Mouse (Mus musculus) hindbrain, embryonic 13.5 days (tissue): ENCODE measurements around the gene Bet1l. TPM values are rescaled to one million over a fixed set of nuclear protein-coding genes. Genes with fewer than 3 reads are reported as not detected.

Experiments used
- ATAC-seq: fragments of 200-750 bp; cut with Nextera tagmentation; 2 replicates; pipeline ENCODE4 v1.8.0; 2017; ENCODE audit warnings: moderate TSS enrichment; ENCODE audit not compliant: low FRiP score
- H3K27ac ChIP-seq: fragments of 300-500 bp; sonication (generic); 2 replicates; pipeline ENCODE4 v1.5.1; 2015; ENCODE audit warnings: inconsistent platforms, mild to moderate bottlenecking, moderate library complexity
- H3K27me3 ChIP-seq: fragments of 300-500 bp; sonication (generic); 2 replicates; pipeline ENCODE4 v1.6.1; 2015; ENCODE audit warnings: mild to moderate bottlenecking, inconsistent platforms
- H3K36me3 ChIP-seq: fragments of 300-500 bp; sonication (generic); 2 replicates; pipeline ENCODE4 v1.6.1; 2015; ENCODE audit warnings: mild to moderate bottlenecking, inconsistent platforms
- H3K4me1 ChIP-seq: fragments of 300-500 bp; sonication (generic); replicated peaks from 2 replicates; pipeline ENCODE4 v1.6.1; 2015; ENCODE audit warnings: inconsistent platforms
- H3K4me2 ChIP-seq: fragments of 300-500 bp; sonication (generic); 2 replicates; pipeline ENCODE4 v1.6.1; 2015; ENCODE audit warnings: inconsistent platforms, mild to moderate bottlenecking, moderate library complexity
- H3K4me3 ChIP-seq: fragments of 300-500 bp; sonication (generic); 2 replicates; pipeline ENCODE4 v1.5.1; 2015; ENCODE audit warnings: mild to moderate bottlenecking, inconsistent platforms
- H3K9ac ChIP-seq: fragments of 300-500 bp; sonication (generic); 2 replicates; pipeline ENCODE4 v1.6.1; 2015; ENCODE audit warnings: mild to moderate bottlenecking, inconsistent platforms
- H3K9me3 ChIP-seq: fragments of 300-500 bp; sonication (generic); 2 replicates; pipeline ENCODE4 v1.6.1; 2016; ENCODE audit warnings: inconsistent platforms
- WGBS: fragments of 180-500 bp; shearing (Covaris S2); methylation state at CpG from one replicate; pipeline ENCODE4 v1.1.7; 2015; 5-methylcytosine and 5-hydroxymethylcytosine counted together
- polyA plus RNA-seq: library from polyadenylated mRNA; unstranded; fragments of >200 nt; fragmentation: Nextera tagmentation; extraction: Ambion mirVana; gene quantifications from 2 replicates; pipeline ENCODE4 v1.2.1, GENCODE M21; 2015

The Bet1l gene
- polyA plus RNA-seq, 1 experiment from 2014 or later, result 44.0 TPM

DNA sequence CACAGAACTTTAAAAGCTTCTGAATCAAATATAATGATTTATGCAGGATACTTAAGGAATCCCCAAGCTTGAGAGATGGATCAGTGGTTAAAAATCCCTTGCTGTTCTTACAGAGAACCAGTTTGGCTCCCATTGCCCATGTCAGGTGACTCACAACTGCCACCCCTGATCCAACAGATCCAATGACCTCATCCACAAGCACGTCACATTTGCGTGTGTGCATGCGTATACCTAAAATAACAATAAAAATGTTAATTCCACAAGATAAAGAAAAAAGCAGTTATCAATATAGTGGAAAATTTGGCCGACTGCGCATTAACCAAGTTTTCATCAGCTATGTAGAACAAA lies 36.1 kb downstream of the Bet1l start:
- H3K9me3 ChIP-seq, result no peaks in the 10 kb centered on the region
- H3K27ac ChIP-seq, result peak overlapping the region; percentile 93
- peaks cover 10% of the 10 kb centered on the region for H3K36me3 ChIP-seq
- 41% methylated on average over 5 of the region's 5 CpGs for WGBS
- peak overlapping the region; percentile 80 for H3K9ac ChIP-seq
- H3K4me3 ChIP-seq, result peak overlapping the region; percentile 58
- peaks cover 24% of the 10 kb centered on the region for H3K4me1 ChIP-seq
- H3K27me3 ChIP-seq, result 0 out of 2 replicates have a peak, but pooled peaks cover 2% of the 10 kb centered on the region
- ATAC-seq, result peak; percentile 36; the same call in 1 of the 2 replicates
- peak overlapping the region; percentile 60 for H3K4me2 ChIP-seq

DNA sequence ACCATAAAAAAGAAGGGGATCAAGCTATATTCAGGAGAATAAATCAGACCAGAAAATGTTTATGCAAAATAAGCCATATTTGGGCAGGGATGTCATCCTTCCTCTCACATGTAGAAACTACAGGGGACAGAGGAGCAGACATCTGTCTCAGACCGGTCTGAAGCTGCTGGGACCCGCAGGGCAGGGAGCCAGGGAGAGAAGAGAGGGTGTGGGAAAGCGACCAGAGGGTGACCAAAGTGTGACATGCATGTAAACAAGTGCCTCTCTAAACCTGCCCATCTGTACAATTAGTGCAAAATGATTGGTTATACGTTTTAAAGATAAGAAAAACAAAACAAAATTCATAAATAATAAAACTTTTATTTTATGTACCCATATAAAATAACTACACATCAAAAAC lies 37.2 kb downstream of the Bet1l start:
- 50% methylated on average over 4 of the region's 4 CpGs for WGBS
- ATAC-seq, result no peak
- H3K27ac ChIP-seq, result no peak overlapping the region

DNA sequence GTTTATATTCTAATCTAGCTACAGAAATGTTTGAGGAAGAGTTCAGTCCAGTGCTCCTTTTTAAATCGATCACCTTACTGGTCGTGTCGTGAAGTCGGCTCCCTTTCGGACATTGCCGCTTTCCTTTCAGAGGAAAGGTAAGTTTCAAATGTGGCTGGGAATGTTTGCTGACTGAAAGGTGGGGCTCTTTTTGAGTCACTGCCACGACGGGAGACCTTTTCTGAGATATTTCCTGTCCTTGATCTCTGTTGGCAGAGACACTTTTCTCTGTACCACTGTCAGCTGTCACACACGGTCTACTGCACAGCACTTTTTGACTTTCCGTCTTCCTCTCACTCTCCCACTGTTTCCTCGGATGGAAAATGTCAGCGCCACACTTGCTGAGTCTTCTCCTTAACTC lies 44.5 kb downstream of the Bet1l start:
- Histone ChIP-seq H3K27ac (no peak overlapping the region), H3K9ac (no peak overlapping the region), H3K4me2 (no peak overlapping the region), H3K4me3 (no peak overlapping the region), H3K4me1 (peaks cover 8% of the 10 kb centered on the region; the same call in 1 of the 2 replicates), H3K27me3 (no peaks in the 10 kb centered on the region), H3K36me3 (peaks cover 39% of the 10 kb centered on the region), H3K9me3 (no peaks in the 10 kb centered on the region)
- ATAC-seq, result no peak
- 94% methylated on average over 12 of the region's 12 CpGs for WGBS

More for the DNA sequence above, 37.2 kb downstream of the Bet1l start:
- Histone ChIP-seq H3K27me3 (0 out of 2 replicates have a peak, but pooled peaks cover 2% of the 10 kb centered on the region), H3K9me3 (no peaks in the 10 kb centered on the region), H3K36me3 (peaks cover 10% of the 10 kb centered on the region), H3K4me2 (peak overlapping the region; percentile 40), H3K4me1 (peaks cover 24% of the 10 kb centered on the region), H3K4me3 (no peak overlapping the region), H3K9ac (peak overlapping the region; percentile 51; the same call in 1 of the 2 replicates)

DNA sequence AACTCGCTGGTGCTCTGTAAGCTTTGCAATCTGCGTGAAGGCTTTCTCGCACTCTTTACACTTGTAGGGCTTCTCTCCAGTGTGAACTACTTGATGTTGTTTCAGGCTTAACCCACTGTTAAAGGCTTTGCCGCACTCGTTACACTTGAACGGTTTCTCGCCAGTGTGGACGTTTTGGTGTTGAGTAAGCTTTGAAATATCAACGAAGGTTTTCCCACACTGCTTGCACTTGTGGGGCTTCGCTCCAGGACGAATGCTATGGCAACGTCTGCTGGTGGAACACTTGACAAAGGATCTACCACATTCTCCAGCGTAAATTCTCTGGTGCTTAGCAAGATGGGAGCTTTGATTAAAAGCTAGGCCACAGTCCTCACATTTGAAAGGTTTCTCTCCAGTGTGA lies 45.7 kb downstream of the Bet1l start:
- no peak overlapping the region for H3K4me3 ChIP-seq
- no peaks in the 10 kb centered on the region for H3K27me3 ChIP-seq
- no peak overlapping the region for H3K4me2 ChIP-seq
- H3K9ac ChIP-seq, result no peak overlapping the region
- no peaks in the 10 kb centered on the region for H3K4me1 ChIP-seq
- ATAC-seq, result peak; percentile 36; the same call in 1 of the 2 replicates
- no peak overlapping the region for H3K27ac ChIP-seq
- H3K9me3 ChIP-seq, result no peaks in the 10 kb centered on the region
- peaks cover 46% of the 10 kb centered on the region for H3K36me3 ChIP-seq
- 82% methylated on average over 13 of the region's 13 CpGs for WGBS

DNA sequence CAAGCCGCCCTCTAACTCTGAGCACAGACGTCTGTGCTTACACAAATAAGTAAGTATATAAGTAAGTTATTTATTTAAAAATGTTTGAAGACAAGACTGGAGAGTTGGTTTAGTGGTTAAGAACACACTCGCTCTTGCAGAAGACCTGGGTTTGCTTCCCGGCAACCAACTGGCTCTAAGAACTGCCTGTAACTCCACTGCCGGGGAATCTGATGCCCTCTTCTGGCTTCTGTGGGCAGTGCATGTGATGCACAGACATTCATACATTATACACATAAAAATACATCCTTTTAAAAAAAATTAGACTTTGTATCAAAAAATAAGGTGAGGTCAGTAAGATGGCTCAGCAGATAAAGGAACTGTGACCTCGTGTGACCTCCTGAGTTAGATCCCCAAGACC lies 46.9 kb downstream of the Bet1l start:
- no peak for ATAC-seq
- no peak overlapping the region for H3K4me3 ChIP-seq
- H3K27ac ChIP-seq, result no peak overlapping the region
- no peak overlapping the region for H3K4me2 ChIP-seq
- no peaks in the 10 kb centered on the region for H3K4me1 ChIP-seq
- H3K9me3 ChIP-seq, result no peaks in the 10 kb centered on the region
- no peak overlapping the region for H3K9ac ChIP-seq
- no peaks in the 10 kb centered on the region for H3K27me3 ChIP-seq
- 93% methylated on average over 6 of the region's 6 CpGs for WGBS
- peaks cover 50% of the 10 kb centered on the region for H3K36me3 ChIP-seq

DNA sequence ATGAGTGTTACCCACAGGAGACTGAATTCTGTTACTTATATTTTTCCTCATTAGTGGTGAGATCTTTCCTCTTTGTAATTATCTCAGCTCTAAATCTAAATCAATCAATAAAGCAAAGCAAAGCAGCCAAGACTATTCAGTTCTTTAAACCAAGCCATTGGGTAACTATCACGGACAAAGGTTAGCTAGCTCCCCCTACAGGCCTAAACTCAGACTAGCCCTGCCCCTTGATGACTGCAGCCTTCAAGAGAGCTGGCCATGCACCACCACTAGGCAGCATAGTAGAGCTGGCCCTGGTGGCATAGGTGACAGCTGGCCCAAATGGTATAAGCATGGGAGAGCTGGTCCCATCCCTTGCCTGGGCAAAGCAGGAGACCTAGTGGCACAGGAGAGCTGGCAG lies 51.7 kb downstream of the Bet1l start:
- Histone ChIP-seq H3K9me3 (no peaks in the 10 kb centered on the region), H3K9ac (no peak overlapping the region), H3K36me3 (peaks cover 21% of the 10 kb centered on the region), H3K4me2 (no peak overlapping the region), H3K27me3 (no peaks in the 10 kb centered on the region), H3K27ac (no peak overlapping the region), H3K4me1 (no peaks in the 10 kb centered on the region), H3K4me3 (no peak overlapping the region)
- 14% methylated on average over 1 of the region's 1 CpGs for WGBS
- ATAC-seq, result no peak

Other genes with a start within 250 kb of the Bet1l start
- gene Olfr61, start 228.6 kb downstream of the Bet1l start, polyA plus RNA-seq, result not detected in 2 replicates
- gene Olfr53, start 211.1 kb downstream of the Bet1l start, polyA plus RNA-seq, result not detected in 2 replicates
- gene Olfr539, start 197.6 kb downstream of the Bet1l start, polyA plus RNA-seq, result not detected in 2 replicates
- not detected in 2 replicates for gene Olfr45, start 175.6 kb downstream of the Bet1l start, polyA plus RNA-seq
- gene Olfr541, start 160.3 kb downstream of the Bet1l start, polyA plus RNA-seq, result not detected in 2 replicates
- not detected in 2 replicates for gene Cyp2e1, start 93.8 kb downstream of the Bet1l start, polyA plus RNA-seq
- gene Syce1, start 69.7 kb downstream of the Bet1l start, polyA plus RNA-seq, result 0.26 and 0.57 TPM in 2 replicates
- gene Zfp941, start 35.4 kb downstream of the Bet1l start, polyA plus RNA-seq, result 24.1 and 26.6 TPM in 2 replicates
- not detected in 2 replicates for gene Urah, start 22.6 kb downstream of the Bet1l start, polyA plus RNA-seq
- gene Scgb1c1, start 12.0 kb downstream of the Bet1l start, polyA plus RNA-seq, result not detected in 2 replicates
- not detected in 2 replicates for gene Odf3, start 9.8 kb downstream of the Bet1l start, polyA plus RNA-seq
- gene Gm45785, start 1.2 kb downstream of the Bet1l start, polyA plus RNA-seq, result 0.84 TPM in 1 of 2 replicates, not detected in the other
- 96.7 and 98.5 TPM in 2 replicates for gene Ric8a, start 620 bp downstream of the Bet1l start, polyA plus RNA-seq
- gene Psmd13, start 24.4 kb upstream of the Bet1l start, polyA plus RNA-seq, result 278 and 284 TPM in 2 replicates
- gene Sirt3, start 24.7 kb upstream of the Bet1l start, polyA plus RNA-seq, result 41.6 and 45.3 TPM in 2 replicates
- 0.69 TPM in 1 of 2 replicates, not detected in the other for gene Cox8b, start 42.9 kb upstream of the Bet1l start, polyA plus RNA-seq
- 0.09 and 0.12 TPM in 2 replicates for gene Nlrp6, start 63.3 kb upstream of the Bet1l start, polyA plus RNA-seq
- 8.8 and 10.4 TPM in 2 replicates for gene Pgghg, start 83.8 kb upstream of the Bet1l start, polyA plus RNA-seq
- 0.36 and 1.7 TPM in 2 replicates for gene Ifitm5, start 92.7 kb upstream of the Bet1l start, polyA plus RNA-seq
- not detected in 2 replicates for gene Gm45717, start 98.4 kb upstream of the Bet1l start, polyA plus RNA-seq
- 211 and 226 TPM in 2 replicates for gene Ifitm2, start 98.4 kb upstream of the Bet1l start, polyA plus RNA-seq
- gene Ifitm1, start 109.6 kb upstream of the Bet1l start, polyA plus RNA-seq, result 13.4 and 13.6 TPM in 2 replicates
- 29.0 and 29.1 TPM in 2 replicates for gene Ifitm3, start 153.2 kb upstream of the Bet1l start, polyA plus RNA-seq
- 0.53 TPM in 2 replicates for gene Ifitm6, start 160.3 kb upstream of the Bet1l start, polyA plus RNA-seq
- not detected in 2 replicates for gene Gm17387, start 171.6 kb upstream of the Bet1l start, polyA plus RNA-seq
- 44.8 and 47.2 TPM in 2 replicates for gene B4galnt4, start 203.5 kb upstream of the Bet1l start, polyA plus RNA-seq
- gene Pkp3, start 220.6 kb upstream of the Bet1l start, polyA plus RNA-seq, result 0.27 and 0.32 TPM in 2 replicates
- 1.7 and 2.9 TPM in 2 replicates for gene Sigirr, start 243.0 kb upstream of the Bet1l start, polyA plus RNA-seq